Mouse (Mus musculus) olfactory bulb, adult 2 months (tissue): ENCODE measurements at regions not wholly inside any gene's neighbourhood (a gene's known extent, or its start where the extent isn't known, plus 50 kb on each side); places are given as distances from the start of the nearest gene placed in this dataset.

ENCODE experiments used
- CTCF ChIP-seq: fragments of 200-500 bp; IDR thresholded peaks from 2 replicates; pipeline ENCODE4 v1.5.1; 2012; ENCODE audit warnings: low read depth, mild to moderate bottlenecking, low read length, moderate library complexity; ENCODE audit not compliant: insufficient read depth
- POLR2A ChIP-seq: fragments of 200-500 bp; IDR thresholded peaks from 2 replicates; pipeline ENCODE4 v1.6.1; 2012; ENCODE audit warnings: mild to moderate bottlenecking, low read depth, low read length, moderate library complexity; ENCODE audit not compliant: insufficient read depth

- TF ChIP-seq POLR2A (no peak), CTCF (no peak)
Observed at GRCm38 (mm10) chr15:61161397-61161796, 238.6 kb upstream of the A1bg start.
